Mouse (Mus musculus) testis, postnatal 14 days (tissue): ENCODE measurements at regions not wholly inside any gene's neighbourhood (a gene's known extent, or its start where the extent isn't known, plus 50 kb on each side); places are given as distances from the start of the nearest gene placed in this dataset.

Experiments
- DNase-seq: peaks from one replicate; pipeline ENCODE4 v3.0.0; 2021; ENCODE audit warnings: low spot score

DNA sequence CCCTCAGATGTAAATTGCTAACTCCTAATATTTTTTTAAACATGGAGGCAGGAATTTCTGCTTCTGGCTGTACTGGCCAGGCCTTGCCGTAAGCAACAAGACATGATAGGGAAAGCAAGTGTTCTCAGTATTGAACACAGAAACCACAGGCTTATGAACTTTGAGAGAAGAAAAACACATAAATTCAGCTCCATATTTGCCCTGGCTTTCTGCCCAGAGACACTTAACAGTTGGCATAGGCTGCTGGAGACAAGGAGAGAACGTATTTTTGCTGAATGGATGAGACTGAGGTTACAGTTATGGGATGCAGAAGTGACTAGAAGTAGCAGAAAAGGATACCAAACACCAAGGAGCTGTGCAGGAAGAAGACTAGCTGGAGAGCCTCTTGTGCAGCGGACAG is 258.7 kb upstream of the Rbms1 start:
- no peak for DNase-seq

- no peak for DNase-seq
Observed at GRCm38 (mm10) chr2:61221157-61221556, 258.2 kb upstream of the Rbms1 start.

DNA sequence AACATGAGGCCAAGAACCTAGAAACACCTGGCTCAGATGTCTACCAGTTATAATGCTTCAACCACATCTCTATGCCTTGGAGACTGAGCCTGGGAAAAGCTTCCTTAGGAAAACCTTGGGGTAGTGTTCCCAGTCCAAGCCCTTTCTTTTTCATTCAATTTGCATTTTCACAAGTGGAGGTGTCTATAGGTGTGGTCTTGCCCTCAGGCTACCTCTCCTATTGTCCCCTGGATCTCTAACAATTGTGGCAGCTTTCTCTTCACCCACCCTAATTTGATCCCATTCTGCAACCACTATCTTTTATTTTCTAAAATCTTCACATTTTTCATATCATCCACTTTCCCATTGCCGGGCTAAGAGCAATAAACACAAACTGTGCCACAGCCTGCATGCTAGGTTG is 251.0 kb upstream of the Rbms1 start:
- DNase-seq: no peak

DNA sequence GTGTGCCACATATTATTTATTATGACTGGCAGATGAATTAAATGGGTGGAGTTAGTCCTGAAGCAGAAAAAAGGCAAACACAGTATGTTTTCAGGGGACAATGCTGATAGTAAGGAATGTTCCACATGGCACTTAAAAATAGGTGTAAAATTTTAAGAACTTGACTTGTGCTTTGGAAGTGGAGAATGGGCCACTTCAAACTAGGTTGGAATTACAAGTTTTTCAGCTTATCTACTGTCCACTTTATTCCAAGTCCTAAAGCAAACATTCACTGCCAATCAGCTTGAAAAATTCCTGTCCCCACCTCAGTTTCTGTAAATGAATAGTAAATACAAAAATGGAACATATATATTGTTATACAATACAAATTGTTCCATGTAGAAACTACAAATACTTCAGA is 238.4 kb upstream of the Rbms1 start:
- DNase-seq: no peak

DNA sequence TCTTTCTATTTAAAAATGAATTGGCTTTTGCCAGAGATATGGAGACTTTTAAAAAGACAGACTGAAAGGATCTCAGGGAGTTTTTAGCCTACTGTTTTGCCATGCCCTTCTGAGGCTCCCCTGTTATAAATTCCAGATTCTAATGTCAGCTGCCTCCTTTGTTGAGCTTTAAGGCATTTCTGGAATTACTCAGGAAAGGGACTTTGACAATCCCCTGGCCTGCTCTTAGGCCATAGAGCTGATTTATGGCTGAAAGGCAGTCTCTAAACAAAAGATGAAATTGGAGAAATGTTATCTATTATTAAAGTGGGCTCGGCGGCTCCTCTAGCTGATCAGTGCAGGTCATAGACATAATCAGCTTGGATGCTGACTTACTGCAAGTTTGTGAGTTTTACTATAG is 231.0 kb upstream of the Rbms1 start:
- no peak for DNase-seq

GRCm38 (mm10) chr2:61182424-61182979 is 219.5 kb upstream of the Rbms1 start:
- DNase-seq: no peak

- DNase-seq: no peak
Observed at GRCm38 (mm10) chr2:61177801-61178200, 214.8 kb upstream of the Rbms1 start.

DNA sequence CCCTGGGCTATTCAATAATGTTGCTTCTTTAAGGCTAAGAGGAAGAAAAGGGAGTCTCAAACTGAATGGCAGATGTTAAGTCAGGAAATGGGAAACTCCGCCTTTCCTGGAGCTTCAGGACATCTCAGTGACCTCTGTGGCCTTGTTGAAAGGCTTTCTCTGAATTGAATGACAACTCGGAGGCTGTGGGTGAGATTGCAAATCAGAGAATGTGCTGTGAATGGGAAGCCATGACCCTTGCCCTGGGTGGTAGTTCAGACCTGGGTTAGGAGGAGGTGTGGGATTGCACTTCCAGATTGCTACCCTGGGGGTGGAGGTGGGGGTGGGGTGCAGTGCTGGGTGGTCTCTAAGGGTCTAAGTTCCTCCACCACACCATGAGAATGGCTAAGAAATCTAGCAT is 213.8 kb upstream of the Rbms1 start:
- no peak for DNase-seq

GRCm38 (mm10) chr2:61173581-61173980 is 210.6 kb upstream of the Rbms1 start:
- no peak for DNase-seq

- no peak for DNase-seq
Observed at GRCm38 (mm10) chr2:61161336-61161735, 198.3 kb upstream of the Rbms1 start.

DNA sequence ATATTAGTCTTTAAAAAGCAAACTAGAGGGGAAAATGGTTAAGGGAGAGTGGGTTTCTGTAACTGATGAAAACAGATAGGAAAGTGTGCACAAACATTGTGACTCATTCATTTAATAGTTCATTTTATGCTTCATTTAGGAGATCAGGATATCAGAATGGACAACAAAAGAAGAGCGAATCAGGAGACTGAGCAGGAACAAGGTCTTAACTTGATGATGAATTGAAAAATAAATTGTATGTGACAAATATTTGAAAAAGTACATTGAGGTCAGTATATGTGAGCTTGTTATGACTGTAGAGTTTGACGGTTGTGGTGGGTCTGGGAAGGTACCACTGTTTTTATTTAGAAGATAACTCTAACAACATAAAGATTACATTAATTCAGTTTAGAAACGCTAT is 196.8 kb upstream of the Rbms1 start:
- DNase-seq: no peak

- peak; percentile 36 for DNase-seq
Observed at GRCm38 (mm10) chr2:61138998-61139631, 176.1 kb upstream of the Rbms1 start.

- DNase-seq: peak; percentile 7
Observed at GRCm38 (mm10) chr2:61138625-61138997, 175.6 kb upstream of the Rbms1 start.

DNA sequence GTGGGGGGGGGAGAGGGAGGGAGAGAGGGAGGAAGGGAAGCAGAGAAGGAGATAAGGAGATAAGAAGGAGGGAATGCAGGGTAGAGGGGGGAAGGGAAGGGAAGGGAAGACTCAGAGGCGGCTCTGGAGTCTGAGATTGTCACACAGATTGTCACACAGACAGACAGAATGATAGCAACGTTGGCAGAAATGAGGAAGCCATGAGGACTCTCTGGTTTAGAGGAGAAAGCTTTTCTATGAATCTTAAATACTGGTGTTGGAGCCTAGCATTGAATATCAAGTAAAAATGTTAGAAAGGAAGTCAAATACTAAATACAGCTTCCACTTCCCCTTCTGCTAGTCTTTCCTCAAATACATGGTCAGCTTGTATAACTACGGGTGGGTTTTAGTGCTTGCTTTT is 174.4 kb upstream of the Rbms1 start:
- DNase-seq: no peak

GRCm38 (mm10) chr2:61136926-61137325 is 173.9 kb upstream of the Rbms1 start:
- DNase-seq: no peak

GRCm38 (mm10) chr2:61123046-61123806 is 160.2 kb upstream of the Rbms1 start:
- DNase-seq: no peak

DNA sequence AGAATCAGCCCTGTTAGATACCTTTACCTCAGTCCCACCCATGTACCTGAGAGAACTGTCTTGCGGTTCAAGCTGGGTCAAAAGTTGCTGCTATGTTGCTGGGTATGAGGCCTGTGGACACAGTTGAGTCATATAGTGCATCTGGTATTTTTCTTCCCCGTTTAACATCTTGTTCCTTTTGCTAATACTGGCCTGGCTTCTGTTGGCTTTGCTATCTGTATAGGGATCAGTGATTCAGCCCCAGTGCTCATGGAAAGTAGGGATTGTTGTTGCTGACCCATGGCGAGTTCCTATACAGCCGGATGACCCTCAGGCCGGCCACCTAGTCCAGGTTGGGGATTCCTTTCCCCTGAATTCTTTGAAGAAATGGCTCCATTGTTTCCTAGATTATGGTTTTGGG is 158.3 kb upstream of the Rbms1 start:
- no peak for DNase-seq

DNA sequence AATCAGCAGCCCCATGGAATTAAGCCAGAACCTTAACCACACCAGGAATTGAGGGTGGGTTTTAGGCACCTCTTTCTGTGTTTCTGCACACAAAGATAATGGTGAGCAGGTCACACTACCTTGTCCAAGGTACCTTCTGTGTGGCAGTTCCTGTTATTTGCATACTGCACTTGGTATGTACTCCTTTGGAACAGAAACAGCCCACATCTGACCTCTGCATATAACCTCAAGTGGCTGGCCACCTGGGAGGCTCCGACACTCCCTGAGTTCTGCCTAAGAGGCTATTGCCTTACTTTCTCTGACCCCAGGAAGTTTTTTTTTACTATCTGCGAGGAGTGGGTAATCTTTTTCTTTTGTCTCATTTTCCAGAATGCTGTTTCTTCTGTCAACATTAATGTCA is 151.6 kb upstream of the Rbms1 start:
- no peak for DNase-seq

DNA sequence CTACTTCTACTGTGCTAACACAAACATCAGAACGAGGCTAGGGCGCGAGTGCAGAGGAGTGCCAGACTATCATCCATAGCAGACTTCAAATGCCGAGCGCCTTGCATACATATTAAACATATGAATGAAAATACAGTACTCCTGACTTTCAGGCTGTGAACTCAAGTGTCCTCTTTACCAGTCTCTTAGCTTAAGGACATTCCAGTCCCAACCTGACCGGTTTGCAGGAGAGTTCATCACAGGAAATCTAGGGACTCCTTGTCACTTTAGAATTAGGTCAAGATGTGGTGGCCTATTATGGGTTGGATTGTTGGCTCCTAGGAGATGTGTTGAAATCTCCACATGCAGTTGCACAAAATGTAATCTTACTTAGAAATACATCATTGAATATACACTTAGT is 150.9 kb upstream of the Rbms1 start:
- DNase-seq: no peak

GRCm38 (mm10) chr2:61110591-61110990 is 147.6 kb upstream of the Rbms1 start:
- no peak for DNase-seq

- no peak for DNase-seq
Observed at GRCm38 (mm10) chr2:61109564-61109963, 146.6 kb upstream of the Rbms1 start.

DNA sequence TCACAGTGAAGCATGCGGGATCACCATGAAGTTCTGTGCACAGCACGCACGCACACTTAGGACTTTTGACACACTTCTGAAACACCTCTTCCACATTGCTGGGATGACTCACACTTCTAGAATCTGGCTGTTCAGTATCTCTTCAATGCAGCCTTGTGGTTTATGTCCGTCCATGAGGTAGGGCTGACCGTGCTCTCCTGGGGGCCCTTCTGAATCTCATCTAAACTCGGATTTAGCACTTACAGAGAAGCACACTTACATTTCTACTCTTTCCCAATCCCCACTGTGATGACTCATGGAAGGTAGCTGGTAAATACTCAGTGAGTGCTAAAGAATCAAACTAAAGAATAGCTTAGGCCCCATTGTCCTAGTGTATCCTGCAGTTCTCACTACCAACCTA is 142.2 kb upstream of the Rbms1 start:
- no peak for DNase-seq

DNA sequence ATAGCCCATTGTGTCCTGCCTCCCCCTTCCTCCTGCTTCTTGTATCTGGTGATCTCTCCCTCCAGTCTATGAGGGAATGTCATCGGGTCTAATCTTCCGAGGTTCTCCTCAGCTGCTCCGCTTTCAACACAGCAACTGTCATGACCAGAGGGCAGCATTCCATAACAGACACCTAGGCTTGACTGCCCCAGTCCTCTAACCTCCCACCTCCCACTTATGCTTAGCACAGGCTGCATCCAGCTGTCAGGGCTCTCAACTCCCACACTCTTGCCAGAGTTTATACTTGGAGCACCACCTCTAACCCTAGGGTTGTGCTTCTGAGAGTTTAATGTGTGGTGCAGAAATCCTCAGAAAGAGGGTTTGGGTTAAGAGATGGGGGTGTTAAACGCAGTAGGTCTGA is 137.9 kb upstream of the Rbms1 start:
- no peak for DNase-seq

GRCm38 (mm10) chr2:61088501-61088900 is 125.5 kb upstream of the Rbms1 start:
- no peak for DNase-seq
